Mouse (Mus musculus) kidney, adult 2 months (tissue): Measurements from ENCODE around the gene Etv2. TPM values are rescaled to one million over a fixed set of nuclear protein-coding genes. Genes with fewer than 3 reads are reported as not detected.

Source experiments
- DNase-seq: peaks from one replicate; pipeline ENCODE4 v3.0.0; 2021
- H3K27ac ChIP-seq: fragments of 200-500 bp; 2 replicates; pipeline ENCODE4 v1.5.1; 2012; ENCODE audit warnings: low read depth, low read length, control low read depth, inconsistent platforms; ENCODE audit not compliant: insufficient read depth
- H3K27me3 ChIP-seq: fragments of 200-500 bp; replicated peaks from 2 replicates; pipeline ENCODE4 v1.6.1; 2012; ENCODE audit warnings: mild to moderate bottlenecking, moderate library complexity, low read length, inconsistent platforms; ENCODE audit not compliant: control insufficient read depth, insufficient read depth
- H3K36me3 ChIP-seq: fragments of 200-500 bp; 2 replicates; pipeline ENCODE4 v1.6.1; 2012; ENCODE audit warnings: mild to moderate bottlenecking, moderate library complexity, low read length, inconsistent platforms; ENCODE audit not compliant: control insufficient read depth, insufficient read depth
- H3K4me1 ChIP-seq: fragments of 200-500 bp; 2 replicates; pipeline ENCODE4 v1.6.1; 2011; ENCODE audit warnings: low read length; ENCODE audit not compliant: control insufficient read depth, insufficient read depth
- H3K4me3 ChIP-seq: fragments of 200-500 bp; 2 replicates; pipeline ENCODE4 v1.5.1; 2011; ENCODE audit warnings: mild to moderate bottlenecking, low read depth, low read length, control low read depth; ENCODE audit not compliant: insufficient read depth
- CTCF ChIP-seq: fragments of 200-500 bp; conservative IDR thresholded peaks from 2 replicates; pipeline ENCODE4 v1.5.1; 2011; ENCODE audit warnings: low read depth, mild to moderate bottlenecking, control low read depth, low read length, moderate library complexity, mixed read lengths; ENCODE audit not compliant: insufficient read depth, insufficient read length
- POLR2A ChIP-seq: fragments of 200-500 bp; IDR thresholded peaks from one replicate; pipeline ENCODE4 v1.6.1; 2011; ENCODE audit warnings: low read depth, low read length, control low read depth
- WGBS: fragments of 180-500 bp; shearing (Covaris S2); methylation state at CpG from one replicate; pipeline ENCODE4 v1.1.7; 2018; 5-methylcytosine and 5-hydroxymethylcytosine counted together
- polyA plus RNA-seq: library from polyadenylated mRNA; depleted of rRNA; stranded (reverse); fragments of >200 nt; gene quantifications from 2 replicates; pipeline ENCODE4 v1.2.3, GENCODE M21; 2012

Etv2 gene
- polyA plus RNA-seq, 1 experiment, result not detected

- peak; percentile 93 for DNase-seq
- Histone ChIP-seq H3K4me3 (peak within 1 kb of the TSS; percentile 76), H3K4me1 (peaks cover 2% of the 10 kb centered on the region), H3K27me3 (no peaks in the 10 kb centered on the region), H3K36me3 (no peaks in the 10 kb centered on the region), H3K27ac (no peak within 1 kb of the TSS)
- TF ChIP-seq CTCF (no peak), POLR2A (peak; percentile 32)
- under 1% methylated on average over 34 of the region's 34 CpGs for WGBS
These were observed 29.0 kb upstream of the Etv2 start, which contains the start of gene Haus5 for GRCm38 (mm10) chr7:30664529-30665200. Gene Haus5 (minus strand): TSS chr7:30664994.

- DNase-seq, result peak; percentile 99
- TF ChIP-seq CTCF (no peak), POLR2A (peak; percentile 45)
- no peaks in the 10 kb centered on the region for H3K27me3 ChIP-seq
- H3K4me1 ChIP-seq, result no peaks in the 10 kb centered on the region; the same call in 1 of the 2 replicates
- peak within 1 kb of the TSS; percentile 64 for H3K4me3 ChIP-seq
- H3K36me3 ChIP-seq, result no peaks in the 10 kb centered on the region; the same call in none of the 2 replicates
- WGBS, result 1% methylated on average over 59 of the region's 59 CpGs
- H3K27ac ChIP-seq, result 0 out of 2 replicates have a peak within 1 kb of the TSS, but pooled peaks have one; percentile 2
These were observed 14.2 kb upstream of the Etv2 start, which contains the start of gene Rbm42 for GRCm38 (mm10) chr7:30649591-30650540. Gene Rbm42 (minus strand): TSS chr7:30650317.

- H3K27ac ChIP-seq, result no peak overlapping the region
- TF ChIP-seq POLR2A (no peak), CTCF (no peak)
- 25% methylated on average over 4 of the region's 4 CpGs for WGBS
- H3K4me1 ChIP-seq, result no peaks in the 10 kb centered on the region
- H3K27me3 ChIP-seq, result 0 out of 2 replicates have a peak, but pooled peaks cover 1% of the 10 kb centered on the region
- no peak overlapping the region for H3K4me3 ChIP-seq
- H3K36me3 ChIP-seq, result 0 out of 2 replicates have a peak, but pooled peaks cover 1% of the 10 kb centered on the region
- DNase-seq, result no peak
These were observed 3.4 kb upstream of the Etv2 start for GRCm38 (mm10) chr7:30639083-30639482.

DNA sequence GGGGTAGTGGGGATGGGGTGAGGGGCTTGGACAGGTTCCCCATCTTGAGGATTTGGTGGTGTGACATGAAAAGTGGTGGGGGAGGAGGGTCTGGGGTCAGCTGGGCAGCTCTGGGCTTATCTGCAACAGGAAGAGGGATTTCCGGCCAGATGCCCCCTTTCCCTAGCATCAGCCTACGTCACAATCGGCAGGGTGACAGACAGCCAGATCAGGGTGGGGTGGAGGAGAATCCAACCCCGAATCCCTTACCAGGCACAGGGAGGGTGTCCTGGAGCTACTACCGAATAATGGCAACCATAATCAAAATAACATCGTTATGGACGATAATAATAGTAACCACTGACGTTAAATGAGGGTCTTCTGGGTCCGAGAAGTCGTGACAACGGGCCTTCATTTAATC lies 743 bp upstream of the Etv2 start:
- TF ChIP-seq POLR2A (no peak), CTCF (no peak)
- no peaks in the 10 kb centered on the region for H3K4me1 ChIP-seq
- H3K4me3 ChIP-seq, result no peak overlapping the region
- H3K27ac ChIP-seq, result no peak overlapping the region
- DNase-seq, result no peak
- WGBS, result 27% methylated on average over 11 of the region's 11 CpGs
- H3K27me3 ChIP-seq, result 0 out of 2 replicates have a peak, but pooled peaks cover 1% of the 10 kb centered on the region
- no peaks in the 10 kb centered on the region for H3K36me3 ChIP-seq

GRCm38 (mm10) chr7:30634621-30635020 lies 1.0 kb downstream of the Etv2 start:
- Histone ChIP-seq H3K4me3 (no peak overlapping the region), H3K27ac (no peak overlapping the region), H3K27me3 (0 out of 2 replicates have a peak, but pooled peaks cover 1% of the 10 kb centered on the region), H3K4me1 (no peaks in the 10 kb centered on the region), H3K36me3 (no peaks in the 10 kb centered on the region)
- TF ChIP-seq CTCF (peak; percentile 55), POLR2A (no peak)
- under 1% methylated on average over 20 of the region's 20 CpGs for whole genome bisulfite sequencing
- peak; percentile 38 for DNase-seq

DNA sequence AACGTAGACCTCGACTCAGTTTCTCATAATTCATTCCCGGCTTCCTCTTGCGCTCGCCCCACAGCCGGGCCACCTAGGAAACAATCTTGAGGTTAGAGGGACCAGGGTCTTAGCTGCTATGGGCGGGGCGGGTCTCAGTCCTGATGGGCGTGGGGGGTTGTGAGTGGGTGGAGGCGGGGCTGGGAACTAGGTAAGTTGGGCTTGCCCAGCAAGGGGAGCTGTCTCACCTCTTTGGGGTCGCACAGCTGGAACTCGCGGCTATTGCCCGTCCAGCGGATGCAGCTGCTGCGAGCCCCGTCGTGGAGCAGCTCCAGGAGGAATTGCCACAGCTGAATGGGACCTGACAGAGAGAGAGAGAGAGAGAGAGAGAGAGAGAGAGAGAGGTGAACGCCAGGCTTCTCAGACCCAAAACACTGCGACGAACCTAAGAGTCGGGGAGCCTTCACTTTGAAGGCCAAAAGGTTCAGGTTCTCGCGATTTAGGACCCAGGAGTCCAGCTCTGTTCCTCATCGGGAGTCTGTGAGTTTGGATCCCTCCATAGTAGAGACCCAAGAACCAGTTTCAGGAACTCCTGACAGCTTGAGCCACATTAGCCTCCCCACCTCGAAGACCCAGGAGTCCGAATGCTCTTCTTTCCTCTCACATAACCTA lies 1.8 kb downstream of the Etv2 start:
- no peaks in the 10 kb centered on the region for H3K4me1 ChIP-seq
- TF ChIP-seq POLR2A (no peak), CTCF (no peak)
- no peak for DNase-seq
- H3K27me3 ChIP-seq, result 0 out of 2 replicates have a peak, but pooled peaks cover 1% of the 10 kb centered on the region
- no peaks in the 10 kb centered on the region for H3K36me3 ChIP-seq
- no peak overlapping the region for H3K4me3 ChIP-seq
- 6% methylated on average over 26 of the region's 27 CpGs for WGBS
- H3K27ac ChIP-seq, result no peak overlapping the region

- Histone ChIP-seq H3K27me3 (no peaks in the 10 kb centered on the region), H3K27ac (no peak overlapping the region), H3K4me3 (no peak overlapping the region), H3K4me1 (peaks cover 3% of the 10 kb centered on the region; the same call in 1 of the 2 replicates), H3K36me3 (no peaks in the 10 kb centered on the region)
- no peak for TF ChIP-seq CTCF
- TF ChIP-seq POLR2A, result no peak
- no peak for DNase-seq
These were observed 6.6 kb downstream of the Etv2 start for GRCm38 (mm10) chr7:30629013-30629412.
